Mouse (Mus musculus) cerebellum, postnatal 14 days (tissue): Measurements from ENCODE around the gene Mob3a.
A peak's percentile ranks its signal among the peaks of the same experiment; 100 is the strongest.

Source experiments
- DNase-seq, 2 experiments: peaks; one replicate each; pipeline ENCODE4 v3.0.0; 2021; ENCODE audit warnings: mixed read lengths in 2 of 2

The Mob3a gene

DNA sequence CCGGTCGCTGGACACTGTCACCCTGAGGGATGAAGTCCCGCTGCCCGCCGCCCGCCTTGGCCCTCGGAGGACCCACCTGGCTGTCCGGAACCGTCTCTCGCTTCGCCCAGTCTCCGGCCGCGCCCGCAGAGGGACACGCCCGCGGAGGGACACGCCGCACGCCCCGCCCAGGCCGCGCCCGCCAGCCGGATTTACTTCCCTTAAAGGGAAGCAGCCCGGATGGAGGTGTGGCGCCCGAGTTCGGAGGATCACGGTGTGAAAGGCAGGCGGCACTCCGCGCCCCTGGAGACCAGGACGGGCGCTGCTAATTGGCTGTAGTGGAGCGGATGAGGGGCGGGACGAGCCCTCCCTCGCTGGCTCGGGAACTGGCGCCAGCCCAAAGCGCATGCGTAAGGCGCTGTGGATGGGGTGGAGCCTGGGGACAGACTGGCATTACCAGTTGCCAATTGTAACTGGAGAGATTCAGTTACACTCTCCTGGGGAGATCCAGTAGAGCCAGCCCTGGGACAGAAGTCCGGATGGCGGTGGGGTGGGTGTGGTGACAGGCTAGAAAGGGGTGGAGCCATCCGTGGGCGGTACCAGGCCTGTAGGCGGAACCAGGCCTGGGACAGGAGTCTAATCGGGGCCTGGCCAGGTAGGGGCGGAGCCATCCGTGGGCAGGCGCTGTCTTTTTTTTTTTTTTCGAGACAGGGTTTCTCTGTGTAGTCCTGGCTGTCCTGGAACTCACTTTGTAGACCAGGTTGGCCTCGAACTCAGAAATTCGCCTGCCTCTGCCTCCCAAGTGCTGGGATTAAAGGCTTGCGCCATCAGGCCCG is at the start of gene Mob3a, which contains the start of gene Izumo4:
Mob3a (minus strand) TSS at position 257 of the 815 bp plus-strand sequence.
Izumo4 (plus strand) TSS at position 464 of the 815 bp plus-strand sequence.
- DNase-seq, result peak; percentile 98 to 99

DNA sequence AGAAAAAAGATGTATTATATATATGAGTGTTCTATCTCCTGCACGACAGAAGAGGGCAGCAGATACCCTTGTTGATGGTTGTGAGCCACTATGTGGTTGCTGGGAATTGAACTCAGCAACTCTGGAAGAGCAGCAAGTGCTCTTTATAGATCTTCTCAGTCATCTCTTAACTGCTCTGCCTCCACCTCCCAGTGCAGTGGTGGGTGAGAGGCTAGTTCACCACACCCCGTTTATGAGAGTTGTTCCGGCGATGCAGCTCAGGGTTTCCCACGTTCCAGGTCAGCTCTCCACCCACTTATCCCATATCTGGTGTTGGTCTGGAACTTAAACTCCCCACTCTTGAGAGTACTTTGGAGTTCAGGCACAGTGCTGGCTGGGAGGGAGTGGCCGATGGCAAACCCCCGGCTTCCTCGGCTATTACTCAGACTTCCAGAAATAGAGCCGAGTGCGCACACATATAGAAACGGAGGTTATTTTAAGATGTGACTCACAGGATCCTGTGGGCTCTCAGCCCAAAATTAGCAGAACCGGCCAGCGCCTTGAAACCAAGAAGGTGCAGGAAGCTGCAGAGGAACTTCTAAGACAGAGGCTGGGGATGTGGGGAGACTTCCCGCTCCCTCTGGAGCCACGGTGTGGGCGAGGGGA is 49.5 kb upstream of the Mob3a start:
- peak; percentile 44 to 46 for DNase-seq

DNA sequence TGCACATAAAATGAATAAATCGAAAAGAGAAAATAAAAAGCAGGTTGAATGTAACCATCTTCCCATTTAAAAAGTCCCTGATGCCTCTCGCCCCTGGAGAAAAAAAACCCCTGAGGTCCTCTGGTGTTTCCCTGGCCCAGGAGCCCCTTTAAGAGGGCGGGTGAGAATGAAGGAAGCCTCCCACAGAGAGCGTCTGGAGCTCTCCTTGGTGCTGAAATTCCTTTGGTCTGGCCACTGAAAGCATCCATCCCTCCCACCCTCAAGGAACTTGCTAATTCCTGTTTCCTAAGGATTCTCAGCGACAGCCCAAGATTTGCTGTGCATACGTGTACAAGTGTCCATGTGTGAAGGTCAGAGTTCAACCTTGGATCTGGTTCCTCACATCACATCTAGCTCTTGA is 46.8 kb upstream of the Mob3a start:
- DNase-seq, result no peak

DNA sequence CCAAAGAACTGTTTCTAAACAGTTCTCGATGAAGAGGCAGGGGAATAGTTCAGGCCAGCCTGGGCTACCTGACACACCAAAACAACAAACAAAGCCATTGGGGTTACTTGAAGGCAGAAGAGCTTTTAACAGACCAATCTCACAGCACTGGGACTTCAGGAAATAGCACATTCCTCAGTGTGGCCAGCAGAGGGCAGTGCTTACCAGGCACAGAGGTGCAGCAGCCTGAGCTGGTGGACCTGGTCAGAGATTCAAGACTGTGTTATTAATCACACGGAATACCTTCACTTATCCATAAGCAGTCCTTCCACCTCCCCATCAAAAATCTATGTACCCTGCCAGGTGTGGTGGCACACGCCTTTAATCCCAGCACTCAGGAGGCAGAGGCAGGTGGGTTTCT is 45.6 kb upstream of the Mob3a start:
- peak; percentile 91 to 92 for DNase-seq

DNA sequence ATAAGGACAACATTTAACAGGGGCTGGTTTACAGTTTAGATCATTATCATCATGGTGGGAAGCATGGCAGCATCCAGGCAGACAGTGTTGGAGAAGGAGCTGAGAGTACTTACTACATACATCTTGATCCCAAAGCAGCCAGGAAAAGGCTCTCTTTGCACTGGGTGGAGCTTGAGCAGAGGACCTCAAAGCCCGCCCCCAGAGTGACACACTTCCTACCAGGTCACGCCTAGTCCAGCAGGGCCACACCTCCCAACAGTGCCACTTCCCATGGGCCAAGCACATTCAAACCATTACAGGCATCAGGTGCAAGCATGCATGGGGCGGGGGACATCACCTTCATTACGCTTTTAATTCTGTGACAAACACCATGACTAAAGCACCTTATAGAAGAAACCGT is 42.5 kb upstream of the Mob3a start:
- DNase-seq, result peak in 1 of 2 experiments; percentile 28

DNA sequence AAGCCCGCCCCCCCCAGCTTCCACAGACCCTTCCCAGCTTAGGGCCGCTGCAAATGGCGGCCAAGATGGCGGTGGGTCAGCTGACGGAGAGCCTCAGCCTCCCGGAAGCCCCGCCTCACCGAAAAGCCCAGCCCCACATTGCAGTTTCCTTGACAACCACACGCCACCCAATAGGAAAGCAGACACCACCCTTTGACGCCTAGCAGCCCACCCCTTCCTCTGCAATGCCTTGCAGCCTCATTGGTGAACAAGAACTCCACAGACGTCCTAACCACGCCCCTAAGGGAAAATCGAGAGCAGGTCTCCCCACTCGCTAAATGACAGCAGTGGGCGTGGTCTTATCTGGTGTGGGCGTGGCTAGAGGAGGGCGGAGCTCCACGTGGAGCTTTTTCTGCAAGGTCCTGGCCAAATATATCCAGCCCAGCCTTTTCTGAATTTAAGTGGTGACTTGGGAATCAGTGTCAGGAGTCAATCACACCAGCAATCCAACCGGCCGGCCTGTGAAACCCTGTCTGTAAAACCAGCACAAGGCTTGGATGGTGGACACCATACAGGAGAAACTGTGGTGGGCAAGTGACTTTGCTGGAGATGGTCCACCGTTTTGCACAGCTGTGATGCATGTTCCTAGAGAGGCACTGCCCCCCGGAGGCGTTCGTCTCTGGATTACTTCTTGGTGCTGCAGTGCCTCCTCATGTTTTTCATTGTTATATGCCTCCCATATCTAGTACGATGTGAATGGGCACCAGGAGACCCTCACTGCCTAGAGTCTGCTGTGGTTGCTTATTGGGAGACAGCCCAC is 40.6 kb upstream of the Mob3a start, which contains the start of gene Ap3d1:
Ap3d1 (minus strand) TSS at position 85 of the 799 bp plus-strand sequence.
- peak; percentile 97 to 98 for DNase-seq

DNA sequence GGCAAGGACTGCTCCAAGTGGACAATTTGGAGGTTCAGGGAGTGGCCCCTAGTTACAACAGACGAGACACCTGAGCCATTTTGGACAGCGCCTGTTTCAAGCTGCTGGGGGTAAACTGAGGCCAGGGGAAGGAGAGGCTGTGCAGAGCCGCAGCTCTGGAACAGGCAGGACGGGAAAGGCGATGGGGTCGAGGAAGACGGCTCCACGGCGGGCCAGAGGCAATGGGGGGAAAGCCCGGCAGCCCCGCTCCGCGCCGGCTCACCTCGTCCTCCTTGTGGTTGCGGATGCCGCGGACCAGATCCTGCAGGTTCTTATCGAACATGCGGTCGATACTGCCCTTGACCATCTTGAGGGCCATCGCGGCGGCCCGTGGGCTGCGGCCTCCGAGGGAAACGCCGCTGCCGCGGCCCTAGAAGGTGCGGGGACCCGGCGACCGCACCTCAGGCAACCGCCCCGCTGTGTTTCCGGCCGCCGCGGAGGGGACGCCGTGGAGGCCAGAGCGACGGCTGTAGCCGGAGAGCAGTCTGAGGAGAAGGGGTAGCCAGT is 39.9 kb upstream of the Mob3a start:
- DNase-seq, result no peak

DNA sequence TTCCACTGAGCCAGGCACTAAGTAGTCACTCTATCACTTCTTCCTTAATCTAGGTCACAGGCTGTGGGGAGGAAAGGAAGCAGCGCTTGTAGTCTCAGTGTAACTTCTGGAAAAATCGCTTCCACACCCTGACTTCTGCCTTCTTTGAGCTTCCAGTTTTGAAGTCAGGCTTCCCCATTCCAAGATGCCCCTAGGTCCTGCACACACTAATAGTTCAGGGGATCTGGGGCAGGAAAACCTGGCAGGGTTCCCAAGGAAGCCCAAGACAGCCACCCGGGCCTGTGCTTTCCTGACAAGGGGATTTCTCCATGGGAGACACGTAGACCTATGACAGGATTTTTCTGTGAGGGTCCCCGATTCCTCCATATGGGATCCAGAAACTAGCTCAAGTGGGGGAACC is 39.4 kb upstream of the Mob3a start:
- DNase-seq, result peak; percentile 47 to 49

DNA sequence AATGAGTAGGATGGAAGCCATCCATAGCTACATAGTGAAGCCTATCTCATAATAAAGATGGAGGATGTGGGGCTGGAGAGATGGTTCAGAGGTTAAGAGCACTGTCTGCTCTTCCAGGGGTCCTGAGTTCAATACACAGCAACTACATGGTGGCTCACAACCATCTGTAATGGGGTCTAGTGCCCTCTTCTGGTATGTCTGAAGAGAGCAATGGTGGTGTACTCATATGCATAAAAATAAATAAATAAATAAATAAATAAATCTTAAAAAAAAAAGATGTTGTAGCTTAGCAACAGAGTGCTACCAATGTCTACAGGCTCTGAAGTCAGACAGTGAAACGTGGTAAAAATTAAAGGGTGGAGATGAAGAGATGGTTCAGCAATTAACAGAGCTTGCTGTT is 36.9 kb upstream of the Mob3a start:
- DNase-seq, result no peak

DNA sequence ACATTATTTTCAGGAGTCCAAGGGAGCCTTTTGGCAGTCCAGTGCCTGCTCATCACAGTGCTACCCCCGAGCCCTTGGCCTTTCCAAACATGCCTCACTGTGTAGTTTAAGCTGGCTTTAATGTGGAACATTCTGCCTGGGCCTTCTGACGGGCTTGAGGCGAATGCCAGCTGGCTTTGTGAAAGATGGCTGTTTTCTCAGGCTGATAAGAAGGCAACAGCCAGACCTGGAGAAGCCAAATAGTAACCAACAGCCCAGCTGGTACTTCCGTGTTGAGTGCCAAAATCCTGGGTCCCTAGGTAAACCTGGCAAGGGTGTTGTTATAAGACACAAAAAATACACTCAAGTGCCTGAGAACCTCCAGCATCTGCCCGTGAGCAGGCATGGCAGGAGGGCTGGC is 35.0 kb upstream of the Mob3a start:
- DNase-seq, result peak; percentile 77 to 82

DNA sequence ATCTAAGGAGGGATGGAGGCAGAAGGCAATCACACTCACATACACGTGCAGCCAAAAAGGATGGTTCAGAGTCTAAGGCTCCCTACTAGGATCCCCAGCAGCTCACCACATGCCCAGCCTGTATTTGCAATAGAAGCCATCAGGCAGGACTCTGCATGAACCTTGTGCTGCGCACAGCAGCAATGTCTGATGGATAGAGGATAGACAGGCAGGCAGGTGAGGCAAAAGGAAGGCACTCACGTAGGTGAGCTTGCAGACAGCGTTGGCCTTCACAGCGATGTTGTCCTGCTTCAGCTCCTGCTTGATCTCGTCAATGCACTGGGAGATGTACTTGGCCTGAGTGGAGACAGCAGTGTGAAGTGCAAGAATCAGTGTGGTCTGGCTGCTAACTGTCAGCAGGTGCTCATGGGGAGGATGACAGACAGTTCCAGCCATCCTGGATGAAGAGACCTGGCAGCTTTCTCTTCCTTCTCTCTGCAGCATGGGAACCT is 30.9 kb upstream of the Mob3a start:
- DNase-seq, result peak; percentile 55 to 70

DNA sequence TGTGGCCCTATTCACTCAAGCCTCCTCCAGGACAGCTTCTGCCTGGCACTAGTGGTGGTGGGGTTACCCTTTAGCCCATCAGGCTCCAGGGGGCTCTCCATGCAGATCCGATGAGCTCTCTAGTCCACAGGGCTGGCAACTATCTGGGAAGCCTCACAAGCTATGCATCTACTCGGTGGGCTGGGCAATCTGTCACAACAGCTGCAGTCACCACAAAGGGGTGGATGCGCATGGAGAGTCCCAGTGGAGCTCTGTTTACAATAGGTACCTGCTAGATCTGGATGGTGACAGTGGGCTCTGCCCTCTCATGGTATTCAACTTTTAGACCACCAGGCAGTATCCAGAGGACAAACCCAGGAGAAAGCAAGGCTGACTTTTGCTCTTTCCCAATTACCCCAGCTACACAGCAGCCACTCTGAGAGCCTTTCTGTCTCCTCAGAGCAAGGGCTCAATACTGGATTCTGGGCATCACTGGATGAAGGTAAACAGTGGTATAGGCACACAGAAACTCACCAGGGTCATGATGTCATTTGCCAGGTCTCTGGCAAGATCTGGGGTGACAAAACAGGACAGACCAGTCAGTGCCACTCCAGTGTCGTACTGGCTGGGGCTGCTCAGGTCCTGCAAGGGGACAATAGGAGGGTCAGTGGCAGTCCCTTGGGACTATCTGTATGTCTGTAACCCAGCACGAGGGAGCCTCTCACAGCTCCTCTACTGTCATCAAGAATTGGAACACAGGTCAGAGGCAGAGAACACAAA is 25.8 kb upstream of the Mob3a start:
- no peak for DNase-seq

DNA sequence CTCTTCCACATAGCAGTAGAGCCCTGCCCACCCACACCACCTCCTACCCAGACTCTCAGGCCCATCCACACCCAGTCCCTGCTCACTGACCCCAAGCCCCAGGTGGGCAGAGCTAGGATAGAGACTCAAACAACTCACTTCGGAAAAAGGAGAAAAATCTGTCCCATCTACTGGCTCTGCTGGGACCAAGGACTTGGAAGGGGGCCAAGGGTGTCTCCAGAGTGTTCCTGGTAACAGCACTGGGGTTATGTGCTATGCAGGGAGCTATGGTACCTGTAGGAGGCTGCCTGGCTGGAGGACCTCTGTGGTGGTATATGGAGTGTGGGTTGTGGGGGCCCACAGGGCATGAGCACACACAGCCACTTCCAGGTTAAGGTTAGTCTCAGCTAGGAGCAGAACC is 15.5 kb upstream of the Mob3a start:
- DNase-seq, result no peak

DNA sequence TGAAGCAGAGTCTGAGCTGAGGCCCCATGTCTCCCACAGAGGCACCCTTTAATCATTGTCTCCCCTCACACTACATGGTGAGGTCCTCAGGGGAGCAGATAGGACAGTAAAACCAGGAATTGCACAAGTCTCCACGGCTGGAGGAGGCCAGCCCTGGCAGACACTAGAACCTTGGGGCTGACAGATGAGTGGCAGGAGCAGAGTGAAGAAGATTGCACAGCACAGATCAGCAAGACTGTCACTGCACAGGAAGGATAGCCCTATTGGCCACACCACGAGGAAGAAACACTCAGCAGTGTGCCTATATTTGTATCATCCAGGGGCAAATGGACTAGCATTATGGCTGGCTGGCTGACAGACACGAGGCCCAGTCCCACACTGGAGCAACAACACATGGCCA is 9.1 kb upstream of the Mob3a start:
- no peak for DNase-seq

DNA sequence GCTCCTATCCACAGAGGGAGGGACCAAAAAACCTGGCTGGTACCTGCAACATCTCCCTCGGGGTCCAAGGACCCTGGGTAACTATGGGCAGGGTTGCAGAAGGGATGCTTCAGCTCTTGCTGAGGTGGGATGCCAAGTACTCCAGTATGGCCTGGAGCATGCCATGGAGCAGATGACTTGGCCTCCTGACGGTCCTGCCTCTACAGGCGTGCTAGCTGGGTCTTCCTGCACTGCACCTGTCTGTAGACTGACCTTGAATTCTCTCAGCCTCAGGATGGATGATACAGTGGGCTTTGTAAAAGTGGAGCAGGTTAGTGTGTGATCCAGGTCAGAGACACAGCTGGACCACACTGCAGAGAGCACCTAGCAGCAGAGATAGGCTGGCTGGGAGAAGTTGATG is 3.7 kb upstream of the Mob3a start:
- no peak for DNase-seq

DNA sequence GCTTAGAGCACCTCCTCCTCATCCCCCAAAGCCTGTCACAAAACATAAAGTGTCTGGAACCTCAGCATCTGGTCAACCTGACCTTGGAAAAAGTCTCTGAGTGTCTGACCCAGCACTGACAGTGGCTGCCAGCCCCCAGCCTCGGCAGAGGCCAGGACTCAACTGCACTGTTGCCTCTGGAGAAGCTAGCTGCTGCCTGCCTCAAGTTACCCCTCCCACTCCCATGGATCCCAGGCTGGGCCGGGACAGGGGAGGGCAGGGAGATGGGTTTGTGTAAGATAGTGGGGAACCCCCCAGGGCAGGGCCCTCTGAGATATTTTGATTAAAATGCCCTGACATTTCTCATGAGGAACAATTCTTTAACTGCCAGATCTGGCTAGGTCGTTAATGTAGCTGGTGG is 3.3 kb upstream of the Mob3a start:
- DNase-seq, result no peak

DNA sequence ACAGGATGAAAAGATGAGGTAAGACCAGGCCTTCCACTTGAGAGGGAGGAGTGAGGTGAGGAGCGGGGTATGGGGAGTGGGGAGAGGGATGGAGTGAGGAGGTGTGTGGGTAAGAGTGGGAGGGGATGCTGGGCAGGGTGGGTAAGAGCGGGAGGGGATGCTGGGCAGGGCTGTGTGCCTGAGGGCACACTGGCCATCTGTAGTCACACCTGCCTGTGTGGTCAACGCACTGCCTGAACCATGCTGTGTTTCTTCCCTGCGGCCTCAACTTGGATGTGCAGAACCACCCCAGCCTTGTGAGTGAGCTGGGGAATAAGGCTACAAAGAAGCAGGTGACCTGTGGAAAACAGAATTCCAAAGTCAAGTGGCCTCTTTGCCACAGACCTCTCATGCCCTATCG is 2.6 kb upstream of the Mob3a start:
- DNase-seq, result no peak

DNA sequence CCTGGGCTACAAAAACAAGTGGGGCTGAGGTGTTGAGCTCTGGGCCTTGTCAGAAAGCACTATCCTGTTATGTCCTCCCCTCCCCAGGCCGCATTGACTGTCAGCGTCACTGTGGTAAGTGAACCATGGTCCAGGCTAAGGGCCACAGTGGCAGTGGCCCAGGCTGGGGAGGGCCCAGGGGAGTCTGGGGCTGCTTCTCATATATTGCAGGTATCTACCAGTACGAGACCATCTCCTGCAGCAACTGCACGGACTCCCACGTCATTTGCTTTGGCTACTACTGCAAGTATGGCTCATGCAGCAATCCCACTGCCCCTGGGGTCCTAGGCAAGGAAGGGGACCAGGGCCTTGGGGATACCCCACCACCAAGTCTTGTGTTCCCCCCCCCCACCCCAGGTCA is 1.9 kb upstream of the Mob3a start:
- peak in 1 of 2 experiments; percentile 41 for DNase-seq

DNA sequence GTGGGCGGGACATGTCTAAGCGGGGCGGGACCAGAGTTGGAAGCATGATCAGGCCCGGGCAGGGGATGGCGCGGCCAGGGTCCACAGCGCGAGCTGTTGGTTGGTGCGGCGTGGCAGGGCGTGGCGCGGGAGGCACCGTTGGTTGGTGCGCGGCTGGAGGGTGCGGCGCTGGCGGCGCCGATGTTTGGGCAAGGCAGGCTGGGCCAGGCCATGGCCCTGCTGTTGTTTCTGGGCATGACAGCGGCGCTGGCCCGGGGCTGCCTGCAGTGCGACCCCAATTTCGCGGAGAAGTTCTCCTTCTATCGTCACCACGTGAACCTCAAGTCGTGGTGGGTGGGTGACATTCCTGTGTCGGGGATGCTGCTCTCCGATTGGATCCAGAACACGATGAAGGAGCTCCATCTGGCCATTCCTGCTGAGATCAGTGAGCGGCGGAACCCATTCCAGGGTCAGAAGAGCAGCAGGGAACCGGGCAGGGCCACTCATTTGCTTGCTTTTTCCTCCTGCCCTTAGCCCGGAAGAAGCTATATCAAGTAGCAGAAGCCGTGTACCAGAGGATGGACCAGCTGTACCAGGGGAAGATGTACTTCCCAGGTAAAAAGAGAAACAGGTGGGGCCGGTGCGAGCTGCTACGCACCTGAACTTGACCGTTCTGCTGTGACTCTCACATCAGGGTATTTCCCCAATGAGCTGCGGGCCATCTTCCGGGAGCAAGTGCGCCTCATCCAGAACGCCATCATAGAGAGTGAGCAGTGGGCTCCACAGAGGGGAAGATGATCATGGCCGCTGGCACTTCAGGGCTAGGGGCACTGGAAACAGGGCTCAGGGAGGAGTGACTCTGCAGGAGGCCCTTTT is 986 bp upstream of the Mob3a start:
- peak; percentile 95 to 96 for DNase-seq

DNA sequence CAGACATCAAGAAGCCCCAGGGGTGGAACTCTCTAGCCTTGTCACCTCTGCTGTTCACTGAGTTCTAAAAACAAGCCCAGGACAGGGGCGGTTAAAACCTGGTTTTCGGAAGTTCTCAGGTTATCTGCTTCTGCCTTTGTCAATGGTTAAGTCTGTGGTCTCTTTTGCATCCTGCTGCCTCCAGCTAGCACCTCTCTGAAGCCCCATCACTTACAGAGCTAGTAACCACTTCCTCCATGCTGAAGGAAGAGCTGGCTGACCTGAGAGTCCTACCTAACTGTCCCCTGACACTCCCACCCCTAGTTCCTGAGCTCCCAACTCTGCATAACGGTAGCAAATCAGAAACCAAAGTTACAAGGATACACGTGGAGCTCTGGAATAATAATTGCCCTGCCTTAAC is 1.0 kb downstream of the Mob3a start:
- DNase-seq, result no peak

DNA sequence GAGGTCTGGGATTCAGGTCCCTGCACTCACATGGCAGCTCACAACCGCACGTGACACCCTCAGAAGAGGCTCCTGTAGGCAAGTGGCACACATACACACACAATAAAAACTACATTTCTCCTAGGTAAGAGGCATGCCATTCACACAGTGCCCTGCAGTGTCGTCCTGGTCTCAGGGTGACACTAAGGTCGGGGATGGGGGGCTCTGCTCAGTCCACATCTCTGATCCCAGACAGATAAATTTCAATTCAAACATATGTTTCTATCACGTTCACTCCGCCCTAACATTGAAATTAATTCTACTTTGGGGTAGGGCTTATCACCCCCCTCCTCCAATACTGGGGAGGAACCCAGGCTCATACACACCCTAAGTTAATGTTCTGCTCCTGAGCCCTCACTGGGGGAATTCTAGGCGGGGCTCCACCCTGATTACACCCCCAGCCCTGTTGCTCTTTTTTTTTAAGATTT is 1.7 kb downstream of the Mob3a start:
- DNase-seq, result no peak
